In the genomic region with DNA sequence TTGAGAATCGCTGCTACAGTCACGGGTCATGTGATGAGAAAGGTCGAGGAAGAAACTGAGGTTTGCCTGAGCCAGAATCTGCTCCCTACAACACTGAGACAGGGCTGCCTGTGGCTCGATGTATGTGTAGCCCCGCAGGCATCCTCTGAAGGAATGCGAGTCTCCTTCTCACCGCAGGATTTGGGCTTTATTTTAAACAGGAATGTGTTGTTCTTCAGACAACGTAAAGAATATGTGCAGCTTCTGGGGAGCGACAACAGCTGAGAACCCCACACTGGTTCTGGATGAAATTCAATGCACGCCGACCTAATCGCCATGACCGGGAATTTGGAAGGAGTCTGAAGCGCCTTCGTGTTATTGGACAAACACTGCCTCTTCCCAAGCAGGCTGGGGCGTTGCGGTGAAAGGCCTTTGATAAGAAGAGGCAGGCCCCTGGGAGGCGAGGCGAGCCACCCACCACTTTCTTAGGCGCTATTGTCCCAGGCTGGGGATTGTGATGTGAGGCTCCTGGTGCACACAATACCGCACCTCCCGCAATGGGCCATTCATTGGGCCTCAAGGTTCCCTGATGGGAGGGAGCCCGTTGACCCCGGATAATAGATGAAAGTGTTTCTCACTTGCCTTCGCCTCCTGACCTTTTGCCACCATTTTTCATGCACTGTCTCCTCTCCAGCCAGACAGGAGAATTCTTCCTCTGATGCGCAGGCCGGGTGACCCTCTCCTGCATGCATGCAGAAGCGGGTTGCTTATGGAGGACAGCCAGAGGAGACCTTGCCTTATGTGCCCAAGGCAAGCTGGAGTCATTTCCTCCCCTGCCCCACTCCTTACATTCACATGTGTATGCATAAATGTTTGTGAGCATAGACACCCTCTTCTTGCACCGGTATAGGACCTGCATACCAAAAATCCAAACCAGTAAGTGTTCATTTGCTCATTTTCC, we compare ENCODE assay signal across 9 mouse cellular contexts.
DNase-seq lines count a peak whose midpoint lies in the region; ATAC-seq and TF ChIP-seq lines count a peak whose summit lies in the region.
"Had no signal": no experiment of that assay in that cellular context is flagged by ENCODE, and none has a peak within 500 bp of the region (broad histone marks: within the 10 kb centered on the region; RNA-seq: fewer than 3 reads in every experiment).

No protein-coding gene starts in this region.

- peak overlapping the region; percentile 47 for H3K4me3 ChIP-seq in E14TG2a.4 (replicated peaks; ENCODE audit: low read length)
- H3K4me3 ChIP-seq in forebrain, postnatal 0 days (ENCODE audit: low read depth, low read length), result no peak overlapping the region
- H3K4me3 ChIP-seq in midbrain, embryonic 11.5 days (ENCODE audit: low read depth, low read length), result no peak overlapping the region
- H3K4me3 ChIP-seq: gastrocnemius, adult 2 months had no signal

- DNase-seq in R1 (ENCODE audit: low read depth, low spot score), result peak; percentile 54
- DNase-seq in forebrain, postnatal 0 days, result peak; percentile 53
- DNase-seq in midbrain, embryonic 11.5 days (ENCODE audit: low spot score, missing footprints), result peak; percentile 95
- no peak for DNase-seq in cerebellum, postnatal 14 days
- no peak for DNase-seq in cerebellum, adult 9-10 months
- no peak for DNase-seq in cerebellum, adult 9-11 months
- DNase-seq: gastrocnemius, adult 2 months; spleen, adult 18-20 months had no signal

- peaks cover 41% of the 10 kb centered on the region for H3K27me3 ChIP-seq in E14TG2a.4 (ENCODE audit: insufficient read depth, low read length)
- H3K27me3 ChIP-seq in forebrain, postnatal 0 days (ENCODE audit: insufficient read depth, low read length), result no peaks in the 10 kb centered on the region
- no peaks in the 10 kb centered on the region for H3K27me3 ChIP-seq in midbrain, embryonic 11.5 days (ENCODE audit: control insufficient read depth, insufficient read depth, low read length)

- WGBS in forebrain, postnatal 0 days, result 15% methylated on average over 29 of the region's 29 CpGs
- 5% methylated on average over 29 of the region's 29 CpGs for WGBS in midbrain, embryonic 11.5 days

- H3K4me1 ChIP-seq in E14TG2a.4 (replicated peaks; ENCODE audit: low read depth, low read length), result peaks cover 21% of the 10 kb centered on the region
- H3K4me1 ChIP-seq in forebrain, postnatal 0 days (ENCODE audit: insufficient read depth), result 0 out of 2 replicates have a peak, but pooled peaks cover 3% of the 10 kb centered on the region
- peaks cover 21% of the 10 kb centered on the region for H3K4me1 ChIP-seq in midbrain, embryonic 11.5 days (ENCODE audit: control insufficient read depth, insufficient read depth, low read length)

- no peak overlapping the region for H3K27ac ChIP-seq in forebrain, postnatal 0 days (ENCODE audit: low read depth, low read length)
- H3K27ac ChIP-seq in midbrain, embryonic 11.5 days (ENCODE audit: low read depth, low read length), result peak overlapping the region; percentile 20
- H3K27ac ChIP-seq: gastrocnemius, adult 2 months had no signal

- no peak; the same call in 1 of the 2 replicates for ATAC-seq in forebrain, postnatal 0 days
- ATAC-seq in midbrain, embryonic 11.5 days (ENCODE audit: low FRiP score), result peak; percentile 93

- no peak for TF ChIP-seq CTCF in E14TG2a.4 (conservative IDR thresholded peaks at IDR 0.05; ENCODE audit: low read length)
- TF ChIP-seq CTCF in forebrain, postnatal 0 days (IDR thresholded peaks at IDR 0.05; ENCODE audit: low read depth), result no peak

- H3K4me2 ChIP-seq in forebrain, postnatal 0 days (ENCODE audit: low read depth), result peak overlapping the region; percentile 1; the same call in 1 of the 2 replicates
- H3K4me2 ChIP-seq in midbrain, embryonic 11.5 days, result peak overlapping the region; percentile 25

- H3K9ac ChIP-seq in forebrain, postnatal 0 days, result no peak overlapping the region
- H3K9ac ChIP-seq in midbrain, embryonic 11.5 days (ENCODE audit: low read length), result peak overlapping the region; percentile 34

- peaks cover 28% of the 10 kb centered on the region for H3K9me3 ChIP-seq in E14TG2a.4 (ENCODE audit: low read length)
- no peaks in the 10 kb centered on the region for H3K9me3 ChIP-seq in forebrain, postnatal 0 days (ENCODE audit: low read length)
- H3K9me3 ChIP-seq in midbrain, embryonic 11.5 days (ENCODE audit: control insufficient read depth, low read length), result no peaks in the 10 kb centered on the region

- H3K36me3 ChIP-seq in E14TG2a.4 (ENCODE audit: insufficient read depth, low read length), result no peaks in the 10 kb centered on the region
- no peaks in the 10 kb centered on the region for H3K36me3 ChIP-seq in forebrain, postnatal 0 days (ENCODE audit: insufficient read depth)
- H3K36me3 ChIP-seq in midbrain, embryonic 11.5 days (ENCODE audit: control insufficient read depth, insufficient read depth, low read length), result no peaks in the 10 kb centered on the region

Comparison
In these comparisons a context has a peak if more than half of its experiments do, and no peak if none do; other contexts are left out.
1. DNase-seq: peak in R1 (single experiment), forebrain, postnatal 0 days (single experiment) and midbrain, embryonic 11.5 days (single experiment); none in cerebellum, postnatal 14 days (0 of 2), cerebellum, adult 9-10 months (single experiment) and cerebellum, adult 9-11 months (single experiment).